Mouse (Mus musculus): ENCODE measurements around the gene Ppil1. TPM values are rescaled to one million over a fixed set of nuclear protein-coding genes. Genes with fewer than 3 reads are reported as not detected.

The Ppil1 gene
- polyA plus RNA-seq, 1 experiment from 2014 or later, result 129 TPM

Other genes with a start within 250 kb of the Ppil1 start
- gene Srsf3, start 231.6 kb downstream of the Ppil1 start, polyA plus RNA-seq (2015; fragmentation: Nextera tagmentation; extraction: Ambion mirVana), result 485 and 487 TPM in 2 replicates
- 347 and 357 TPM in 2 replicates for gene Cdkn1a, start 173.2 kb downstream of the Ppil1 start, polyA plus RNA-seq (2015; fragmentation: Nextera tagmentation; extraction: Ambion mirVana)
- 3.4 and 4.5 TPM in 2 replicates for gene Rab44, start 150.0 kb downstream of the Ppil1 start, polyA plus RNA-seq (2015; fragmentation: Nextera tagmentation; extraction: Ambion mirVana)
- 27.6 and 28.9 TPM in 2 replicates for gene Cpne5, start 26.0 kb downstream of the Ppil1 start, polyA plus RNA-seq (2015; fragmentation: Nextera tagmentation; extraction: Ambion mirVana)
- 82.1 and 85.8 TPM in 2 replicates for gene BC004004, start 4.6 kb upstream of the Ppil1 start, polyA plus RNA-seq (2015; fragmentation: Nextera tagmentation; extraction: Ambion mirVana)
- gene Pi16, start 53.5 kb upstream of the Ppil1 start, polyA plus RNA-seq (2015; fragmentation: Nextera tagmentation; extraction: Ambion mirVana), result 2.7 and 2.8 TPM in 2 replicates
- 337 and 355 TPM in 2 replicates for gene Mtch1, start 83.7 kb upstream of the Ppil1 start, polyA plus RNA-seq (2015; fragmentation: Nextera tagmentation; extraction: Ambion mirVana)
- 14.5 and 15.3 TPM in 2 replicates for gene Fgd2, start 96.7 kb upstream of the Ppil1 start, polyA plus RNA-seq (2015; fragmentation: Nextera tagmentation; extraction: Ambion mirVana)
- gene Pim1, start 226.6 kb upstream of the Ppil1 start, polyA plus RNA-seq (2015; fragmentation: Nextera tagmentation; extraction: Ambion mirVana), result 17.8 and 20.0 TPM in 2 replicates

Measured in embryonic facial prominence, embryonic 15.5 days (tissue).